Mouse (Mus musculus) ES-E14 (cell line): ENCODE measurements around the gene Acsl1.

Experiments
- CHD2 ChIP-seq: IDR thresholded peaks from 2 replicates; pipeline ENCODE4 v1.6.1; 2014; ENCODE audit warnings: mild to moderate bottlenecking, low read depth, low read length, inconsistent platforms
- HCFC1 ChIP-seq: IDR thresholded peaks from 2 replicates; pipeline ENCODE4 v1.6.1; 2012; ENCODE audit warnings: low read length, inconsistent platforms, borderline replicate concordance; ENCODE audit not compliant: insufficient read depth
- MAFK ChIP-seq: IDR thresholded peaks from 2 replicates; pipeline ENCODE4 v1.6.1; 2014; ENCODE audit warnings: mild to moderate bottlenecking, low read depth, low read length, inconsistent platforms; ENCODE audit not compliant: insufficient read depth
- ZC3H11A ChIP-seq: IDR thresholded peaks from 2 replicates; pipeline ENCODE4 v1.6.1; 2012; ENCODE audit warnings: low read depth, mild to moderate bottlenecking, inconsistent platforms, low read length, borderline replicate concordance
- ZNF384 ChIP-seq: IDR thresholded peaks from 2 replicates; pipeline ENCODE4 v1.6.1; 2012; ENCODE audit warnings: low read depth, low read length, inconsistent platforms

- TF ChIP-seq ZC3H11A, result no peak
- TF ChIP-seq MAFK, result no peak
- TF ChIP-seq HCFC1, result no peak
- no peak for TF ChIP-seq ZNF384
- no peak for TF ChIP-seq CHD2
Observed at GRCm38 (mm10) chr8:46512538-46512937, 41.7 kb downstream of the Acsl1 start.
